Mouse (Mus musculus) megakaryocyte, adult 5-6 weeks (primary cell): ENCODE results near the gene Fbln5. TPM values are rescaled to one million over a fixed set of nuclear protein-coding genes. Genes with fewer than 3 reads are reported as not detected.

ENCODE experiments used
- ATAC-seq: 2 replicates; pipeline ENCODE4 v1.8.0; 2016; ENCODE audit warnings: mild to moderate bottlenecking, inconsistent platforms; ENCODE audit not compliant: poor library complexity, severe bottlenecking
- total RNA-seq, 2 experiments: library from RNA; stranded (forward) in 1 of 2; stranded (reverse) in 1 of 2; fragments of 153-499, 151-499 nt in 1 of 2; fragments of 221-1000, 200-1000 nt in 1 of 2; gene quantifications; 2 replicates each; pipeline versions ENCODE4 v1.2.3 to v1.2.4; 2015 to 2017

Gene Fbln5
- total RNA-seq, 2 experiments from 2014 or later, result 0.33 to 0.48 TPM

GRCm38 (mm10) chr12:101811181-101811580 lies 7.7 kb downstream of the Fbln5 start:
- no peak; the same call in 1 of the 2 replicates for ATAC-seq

GRCm38 (mm10) chr12:101810515-101810914 lies 8.3 kb downstream of the Fbln5 start:
- ATAC-seq, result no peak

- no peak for ATAC-seq
Observed at GRCm38 (mm10) chr12:101807400-101807799, 11.5 kb downstream of the Fbln5 start.

- no peak for ATAC-seq
Observed at GRCm38 (mm10) chr12:101802445-101802844, 16.4 kb downstream of the Fbln5 start.

- no peak for ATAC-seq
Observed at GRCm38 (mm10) chr12:101801744-101802143, 17.1 kb downstream of the Fbln5 start.

- ATAC-seq, result no peak
Observed at GRCm38 (mm10) chr12:101801051-101801450, 17.8 kb downstream of the Fbln5 start.

- no peak for ATAC-seq
Observed at GRCm38 (mm10) chr12:101798189-101798922, 20.5 kb downstream of the Fbln5 start.

GRCm38 (mm10) chr12:101794458-101794857 lies 24.4 kb downstream of the Fbln5 start:
- no peak for ATAC-seq

- no peak for ATAC-seq
Observed at GRCm38 (mm10) chr12:101793221-101793621, 25.6 kb downstream of the Fbln5 start.

- no peak for ATAC-seq
Observed at GRCm38 (mm10) chr12:101792684-101793083, 26.2 kb downstream of the Fbln5 start.

- ATAC-seq, result no peak
Observed at GRCm38 (mm10) chr12:101789767-101790166, 29.1 kb downstream of the Fbln5 start.

- no peak for ATAC-seq
Observed at GRCm38 (mm10) chr12:101789250-101789649, 29.6 kb downstream of the Fbln5 start.

GRCm38 (mm10) chr12:101782787-101783186 lies 36.1 kb downstream of the Fbln5 start:
- no peak for ATAC-seq

- no peak for ATAC-seq
Observed at GRCm38 (mm10) chr12:101780915-101781314, 37.9 kb downstream of the Fbln5 start.

GRCm38 (mm10) chr12:101777613-101778325 lies 41.1 kb downstream of the Fbln5 start:
- no peak for ATAC-seq

GRCm38 (mm10) chr12:101776383-101776782 lies 42.5 kb downstream of the Fbln5 start:
- ATAC-seq, result no peak

GRCm38 (mm10) chr12:101774116-101774515 lies 44.7 kb downstream of the Fbln5 start:
- no peak for ATAC-seq

GRCm38 (mm10) chr12:101772962-101773361 lies 45.9 kb downstream of the Fbln5 start:
- no peak for ATAC-seq

GRCm38 (mm10) chr12:101770283-101771015 lies 48.4 kb downstream of the Fbln5 start:
- no peak for ATAC-seq

- no peak for ATAC-seq
Observed at GRCm38 (mm10) chr12:101767306-101768053, 51.4 kb downstream of the Fbln5 start.
